Mouse (Mus musculus): ENCODE results near the gene Wwc1.

- TF ChIP-seq POLR2A (IDR thresholded peaks at IDR 0.05; ENCODE audit: borderline replicate concordance, extremely low read depth, low read depth, low read length), result no peak
- TF ChIP-seq CTCF (IDR thresholded peaks at IDR 0.05; ENCODE audit: insufficient read depth, low read length), result no peak
Observed at GRCm38 (mm10) chr11:35927309-35927708, 53.0 kb downstream of the Wwc1 start.
